Mouse (Mus musculus) c-Kit-positive CD71-positive TER-119-negative erythroid progenitor cells, embryonic 14.5 days (primary cell): ENCODE results near the gene Cd27.
A peak's percentile ranks its signal among the peaks of the same experiment; 100 is the strongest.

Experiments
- DNase-seq: peaks from one replicate; pipeline ENCODE4 v3.0.0-alpha.2; 2013; ENCODE audit warnings: low read depth

Gene Cd27

GRCm38 (mm10) chr6:125244551-125244950, 7.7 kb upstream of the Cd27 start:
- no peak for DNase-seq

- DNase-seq = no peak
These were observed 4.8 kb upstream of the Cd27 start for GRCm38 (mm10) chr6:125241566-125241965.

GRCm38 (mm10) chr6:125240617-125241016, 3.8 kb upstream of the Cd27 start:
- DNase-seq = no peak

- no peak for DNase-seq
These were observed 2.7 kb upstream of the Cd27 start for GRCm38 (mm10) chr6:125239547-125239946.

GRCm38 (mm10) chr6:125238396-125238795, 1.6 kb upstream of the Cd27 start:
- DNase-seq = no peak

GRCm38 (mm10) chr6:125237421-125237820, 611 bp upstream of the Cd27 start:
- DNase-seq = no peak

GRCm38 (mm10) chr6:125236341-125236740, 469 bp downstream of the Cd27 start:
- no peak for DNase-seq

- DNase-seq = no peak
These were observed 2.3 kb downstream of the Cd27 start for GRCm38 (mm10) chr6:125234520-125234828.

GRCm38 (mm10) chr6:125233816-125234519, 2.8 kb downstream of the Cd27 start:
- no peak for DNase-seq

GRCm38 (mm10) chr6:125232516-125232915, 4.3 kb downstream of the Cd27 start:
- no peak for DNase-seq

GRCm38 (mm10) chr6:125232045-125232437, 4.8 kb downstream of the Cd27 start:
- DNase-seq = no peak

GRCm38 (mm10) chr6:125231117-125232044, 5.4 kb downstream of the Cd27 start, which contains the start of gene Tapbpl:
TSS of gene Tapbpl (minus strand) at chr6:125231860.
- DNase-seq = peak; percentile 55

GRCm38 (mm10) chr6:125230571-125230970, 6.2 kb downstream of the Cd27 start:
- no peak for DNase-seq

- no peak for DNase-seq
These were observed 11.2 kb downstream of the Cd27 start for GRCm38 (mm10) chr6:125225518-125226115.

GRCm38 (mm10) chr6:125222577-125222976, 14.2 kb downstream of the Cd27 start:
- no peak for DNase-seq

GRCm38 (mm10) chr6:125222146-125222545, 14.7 kb downstream of the Cd27 start:
- no peak for DNase-seq

- DNase-seq = no peak
These were observed 15.6 kb downstream of the Cd27 start for GRCm38 (mm10) chr6:125221115-125221745.

GRCm38 (mm10) chr6:125218963-125219362, 17.8 kb downstream of the Cd27 start:
- peak; percentile 69 for DNase-seq

- no peak for DNase-seq
These were observed 18.9 kb downstream of the Cd27 start for GRCm38 (mm10) chr6:125217899-125218298.

- no peak for DNase-seq
These were observed 19.9 kb downstream of the Cd27 start for GRCm38 (mm10) chr6:125216898-125217297.

- DNase-seq = peak; percentile 98
These were observed 21.5 kb downstream of the Cd27 start, which contains the start of gene Vamp1 for GRCm38 (mm10) chr6:125215148-125215954. TSS of gene Vamp1 (plus strand) at chr6:125215551.
